Mouse (Mus musculus) 416B (cell line): ENCODE measurements around the gene Bace2.
A peak's percentile ranks its signal among the peaks of the same experiment; 100 is the strongest.

Experiments used
- DNase-seq: peaks from one replicate; pipeline ENCODE4 v3.0.0; 2011; ENCODE audit warnings: low read depth

Gene Bace2

GRCm38 (mm10) chr16:97467993-97468791, 111.7 kb downstream of the Bace2 start:
- peak; percentile 89 for DNase-seq

- DNase-seq = peak; percentile 71
Observed at GRCm38 (mm10) chr16:97474671-97475070, 118.1 kb downstream of the Bace2 start.

GRCm38 (mm10) chr16:97475581-97475980, 119.0 kb downstream of the Bace2 start:
- DNase-seq = no peak

GRCm38 (mm10) chr16:97476524-97476923, 120.0 kb downstream of the Bace2 start:
- DNase-seq = peak; percentile 55

- DNase-seq = peak; percentile 90
Observed at GRCm38 (mm10) chr16:97478655-97479054, 122.1 kb downstream of the Bace2 start.

GRCm38 (mm10) chr16:97492369-97492768, 135.8 kb downstream of the Bace2 start:
- no peak for DNase-seq
